Mouse (Mus musculus): ENCODE data around the gene Tnfrsf9. TPM values are rescaled to one million over a fixed set of nuclear protein-coding genes. Genes with fewer than 3 reads are reported as not detected.
"Not testable (repeated sequence)": the region's sequence is repeated elsewhere in the genome, so short reads cannot be mapped to it uniquely, and the experiment has no call there.

The Tnfrsf9 gene
- polyA plus RNA-seq, 1 experiment from 2014 or later, result 0.12 TPM

DNA sequence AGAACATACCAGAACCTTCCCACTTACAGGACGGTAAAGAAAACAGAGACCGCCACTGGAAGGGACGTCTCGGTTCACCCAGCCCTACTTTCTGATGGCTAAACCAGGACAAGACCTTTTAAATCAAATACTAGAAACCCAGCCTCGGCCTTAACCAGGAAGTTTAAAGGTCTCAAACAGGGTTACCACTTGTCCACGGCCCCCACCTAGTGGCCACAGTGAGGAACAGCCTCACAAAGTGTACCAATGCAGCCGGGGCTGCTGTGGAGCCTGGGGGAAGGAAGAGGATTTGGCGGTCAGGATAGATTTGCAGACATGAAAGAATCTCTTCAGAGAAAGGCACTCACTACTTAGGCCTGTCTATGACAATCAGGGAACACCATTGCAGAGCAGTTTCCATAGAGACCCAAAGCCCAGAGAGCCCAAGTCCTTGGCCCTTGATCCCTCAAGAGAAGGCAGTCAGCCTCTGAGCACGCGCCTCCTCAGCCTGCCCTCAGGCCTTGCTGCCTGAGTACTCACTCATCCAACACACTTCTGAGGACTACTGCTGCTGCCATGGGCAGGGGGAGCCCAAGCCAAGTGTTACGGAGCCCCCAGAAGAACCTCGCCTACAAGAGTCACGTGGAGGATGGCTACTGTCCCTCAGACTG is 15.5 kb upstream of the Tnfrsf9 start:
- Histone ChIP-seq H3K4me1 (peaks cover 33% of the 10 kb centered on the region), H3K4me2 (no peak overlapping the region), H3K36me3 (peaks cover 83% of the 10 kb centered on the region), H3K9ac (no peak overlapping the region), H3K4me3 (no peak overlapping the region), H3K9me3 (replicated peaks) (no peaks in the 10 kb centered on the region), H3K27ac (no peak overlapping the region), H3K27me3 (replicated peaks) (no peaks in the 10 kb centered on the region)
- no peak; the same call in 1 of the 2 replicates for ATAC-seq
- 63% methylated on average over 13 of the region's 13 CpGs for WGBS (ENCODE audit: insufficient replicate concordance)

- Histone ChIP-seq H3K27me3 (replicated peaks) (no peaks in the 10 kb centered on the region), H3K4me2 (no peak overlapping the region), H3K9ac (no peak overlapping the region), H3K9me3 (replicated peaks) (no peaks in the 10 kb centered on the region), H3K4me3 (no peak overlapping the region), H3K4me1 (peaks cover 23% of the 10 kb centered on the region; the same call in 1 of the 2 replicates), H3K27ac (no peak overlapping the region), H3K36me3 (peaks cover 94% of the 10 kb centered on the region)
- WGBS (ENCODE audit: insufficient replicate concordance), result 91% methylated on average over 13 of the region's 13 CpGs
- no peak for ATAC-seq
These were observed 13.9 kb upstream of the Tnfrsf9 start for GRCm38 (mm10) chr4:150900486-150900885.

- Histone ChIP-seq H3K4me1 (peaks cover 17% of the 10 kb centered on the region; the same call in 1 of the 2 replicates), H3K4me3 (no peak overlapping the region), H3K27ac (no peak overlapping the region), H3K27me3 (replicated peaks) (no peaks in the 10 kb centered on the region), H3K4me2 (no peak overlapping the region), H3K9ac (no peak overlapping the region), H3K9me3 (replicated peaks) (no peaks in the 10 kb centered on the region), H3K36me3 (peaks cover 89% of the 10 kb centered on the region)
- 47% methylated on average over 9 of the region's 9 CpGs for WGBS (ENCODE audit: insufficient replicate concordance)
- ATAC-seq, result peak; percentile 36; the same call in 1 of the 2 replicates
These were observed 12.7 kb upstream of the Tnfrsf9 start for GRCm38 (mm10) chr4:150901651-150902050.

DNA sequence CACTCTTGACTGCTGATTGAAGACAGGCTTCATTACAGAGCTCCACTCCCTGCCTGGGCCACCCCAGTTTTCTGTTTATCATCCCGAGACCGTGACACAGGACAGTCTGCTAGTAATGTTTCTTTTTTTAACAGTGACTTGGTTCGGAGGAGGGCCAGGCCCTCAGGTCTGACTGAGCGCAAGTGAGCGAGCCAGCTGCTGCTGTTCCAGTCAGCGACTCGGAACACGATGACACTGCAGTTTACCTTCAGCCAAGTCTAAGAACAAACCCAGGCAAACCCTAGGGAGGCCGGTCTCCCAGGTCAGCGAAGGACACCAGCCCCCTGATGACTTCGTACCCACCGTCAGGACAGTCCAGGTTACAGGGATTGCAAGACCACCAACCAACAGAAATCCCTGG is 12.3 kb upstream of the Tnfrsf9 start:
- ATAC-seq, result no peak; the same call in 1 of the 2 replicates
- H3K9ac ChIP-seq, result no peak overlapping the region
- WGBS (ENCODE audit: insufficient replicate concordance), result 74% methylated on average over 12 of the region's 12 CpGs

GRCm38 (mm10) chr4:150903091-150903742 is 11.1 kb upstream of the Tnfrsf9 start:
- Histone ChIP-seq H3K4me1 (peaks cover 23% of the 10 kb centered on the region), H3K27ac (no peak overlapping the region), H3K4me3 (no peak overlapping the region), H3K27me3 (replicated peaks) (no peaks in the 10 kb centered on the region), H3K36me3 (peaks cover 89% of the 10 kb centered on the region), H3K9ac (no peak overlapping the region), H3K9me3 (replicated peaks) (no peaks in the 10 kb centered on the region), H3K4me2 (no peak overlapping the region)
- 86% methylated on average over 14 of the region's 14 CpGs for whole genome bisulfite sequencing (ENCODE audit: insufficient replicate concordance)
- no peak for ATAC-seq

More for the DNA sequence above, 12.3 kb upstream of the Tnfrsf9 start:
- H3K27ac ChIP-seq, result no peak overlapping the region
- H3K36me3 ChIP-seq, result peaks cover 89% of the 10 kb centered on the region
- no peaks in the 10 kb centered on the region for H3K27me3 ChIP-seq (replicated peaks)
- H3K9me3 ChIP-seq (replicated peaks), result no peaks in the 10 kb centered on the region
- H3K4me2 ChIP-seq, result no peak overlapping the region
- no peak overlapping the region for H3K4me3 ChIP-seq
- peaks cover 17% of the 10 kb centered on the region; the same call in 1 of the 2 replicates for H3K4me1 ChIP-seq

DNA sequence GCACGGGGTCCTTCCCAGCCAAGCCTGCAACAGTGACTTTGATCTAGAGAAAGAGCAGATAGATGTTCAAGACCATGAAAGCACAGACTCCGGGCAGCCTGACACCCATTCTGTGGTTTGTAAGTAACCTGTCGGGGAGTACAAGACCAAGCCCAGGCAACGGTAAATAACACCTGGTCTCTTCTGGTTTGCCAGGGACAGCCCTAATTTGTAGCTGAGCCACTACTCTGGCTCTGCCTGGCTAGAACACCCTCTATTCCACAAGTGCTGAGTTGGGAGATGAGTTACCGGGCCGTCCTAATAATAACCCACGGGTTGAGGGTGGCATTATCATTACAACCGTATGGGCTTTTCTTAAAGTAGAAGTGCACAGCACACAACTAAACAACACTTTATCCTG is 7.3 kb upstream of the Tnfrsf9 start:
- peaks cover 52% of the 10 kb centered on the region for H3K36me3 ChIP-seq
- no peak overlapping the region for H3K9ac ChIP-seq
- no peak overlapping the region for H3K27ac ChIP-seq
- H3K9me3 ChIP-seq (replicated peaks), result no peaks in the 10 kb centered on the region
- H3K4me2 ChIP-seq, result no peak overlapping the region
- no peaks in the 10 kb centered on the region for H3K27me3 ChIP-seq (replicated peaks)
- 87% methylated on average over 8 of the region's 8 CpGs for WGBS (ENCODE audit: insufficient replicate concordance)
- H3K4me3 ChIP-seq, result no peak overlapping the region
- no peak for ATAC-seq
- H3K4me1 ChIP-seq, result peaks cover 28% of the 10 kb centered on the region

DNA sequence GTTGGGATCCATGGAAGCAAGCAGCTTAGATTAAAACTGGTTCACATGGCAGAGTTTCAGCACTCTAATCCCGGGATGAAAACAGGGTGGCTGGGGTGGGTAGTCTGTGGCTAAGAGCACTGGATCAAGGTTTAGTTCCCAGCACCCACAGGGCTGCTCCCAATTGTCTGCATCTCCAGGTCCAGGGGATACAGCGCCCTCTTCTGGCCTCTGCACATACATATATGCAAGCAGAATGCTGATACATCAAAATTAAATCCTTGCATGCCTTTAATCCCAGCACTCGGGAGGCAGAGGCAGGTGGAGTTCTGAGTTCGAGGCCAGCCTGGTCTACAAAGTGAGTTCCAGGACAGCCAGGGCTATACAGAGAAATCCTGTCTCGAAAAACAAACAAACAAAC is 5.8 kb upstream of the Tnfrsf9 start:
- Histone ChIP-seq H3K9ac (peak overlapping the region; percentile 80; the same call in 1 of the 2 replicates), H3K4me3 (peak overlapping the region; percentile 72)

GRCm38 (mm10) chr4:150909451-150910156 is 4.8 kb upstream of the Tnfrsf9 start:
- peak overlapping the region; percentile 80 for H3K9ac ChIP-seq
- H3K27me3 ChIP-seq (replicated peaks), result no peaks in the 10 kb centered on the region
- ATAC-seq, result peak; percentile 87
- H3K9me3 ChIP-seq (replicated peaks), result no peaks in the 10 kb centered on the region
- H3K27ac ChIP-seq, result peak overlapping the region; percentile 84
- 2% methylated on average over 56 of the region's 56 CpGs for WGBS (ENCODE audit: insufficient replicate concordance)
- peaks cover 43% of the 10 kb centered on the region for H3K4me1 ChIP-seq
- peak overlapping the region; percentile 83 for H3K4me2 ChIP-seq
- H3K4me3 ChIP-seq, result peak overlapping the region; percentile 72
- peaks cover 30% of the 10 kb centered on the region for H3K36me3 ChIP-seq

More for the DNA sequence above, 5.8 kb upstream of the Tnfrsf9 start:
- Histone ChIP-seq H3K36me3 (peaks cover 38% of the 10 kb centered on the region), H3K4me1 (peaks cover 39% of the 10 kb centered on the region), H3K4me2 (peak overlapping the region; percentile 83)
- H3K9me3 ChIP-seq (replicated peaks); H3K27ac ChIP-seq; ATAC-seq; H3K27me3 ChIP-seq (replicated peaks): not testable (repeated sequence)
- 59% methylated on average over 5 of the region's 5 CpGs for WGBS (ENCODE audit: insufficient replicate concordance)

DNA sequence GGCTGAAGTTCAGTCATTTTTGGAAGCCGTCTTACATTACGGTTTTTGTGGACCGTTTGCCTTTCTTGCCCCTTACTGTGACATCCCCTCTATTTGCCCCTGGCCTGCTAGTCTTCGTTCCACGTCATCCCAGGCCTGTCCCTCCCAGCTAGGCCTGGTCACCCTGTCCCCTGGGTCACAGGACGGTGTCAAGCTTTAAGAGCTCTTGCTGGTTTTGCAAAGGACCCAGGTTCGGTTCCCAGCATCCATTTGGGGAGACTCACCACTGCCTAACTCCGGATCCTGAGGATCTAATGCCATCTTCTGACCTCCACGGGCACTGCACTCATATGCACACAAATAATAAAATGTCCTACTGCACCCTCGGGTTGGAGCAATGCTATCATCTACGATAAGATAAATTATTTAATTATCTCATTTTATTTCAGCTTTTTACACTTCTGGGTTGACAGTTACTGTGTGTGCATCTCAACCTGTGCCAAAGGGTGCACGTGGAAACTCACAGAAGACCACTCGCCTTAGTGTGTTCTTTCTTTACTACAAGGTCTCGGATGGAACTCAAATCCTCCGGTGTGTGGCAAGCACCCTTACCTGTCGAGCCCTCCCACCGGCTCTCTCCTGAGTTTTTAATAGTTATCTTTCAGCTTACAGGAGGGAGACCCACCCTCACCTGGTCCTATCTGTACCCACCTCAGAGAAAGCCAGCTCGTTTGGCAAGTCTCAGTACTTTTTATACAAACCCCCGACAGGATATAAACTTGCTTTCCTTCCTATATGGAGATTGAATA is 4.0 kb upstream of the Tnfrsf9 start:
- peaks cover 24% of the 10 kb centered on the region for H3K36me3 ChIP-seq
- no peaks in the 10 kb centered on the region for H3K9me3 ChIP-seq (replicated peaks)
- no peaks in the 10 kb centered on the region for H3K27me3 ChIP-seq (replicated peaks)
- 82% methylated on average over 19 of the region's 19 CpGs for WGBS (ENCODE audit: insufficient replicate concordance)
- H3K27ac ChIP-seq, result peak overlapping the region; percentile 84
- H3K9ac ChIP-seq, result peak overlapping the region; percentile 80
- H3K4me3 ChIP-seq, result peak overlapping the region; percentile 72
- peak overlapping the region; percentile 83 for H3K4me2 ChIP-seq
- H3K4me1 ChIP-seq, result peaks cover 50% of the 10 kb centered on the region
- ATAC-seq, result no peak

DNA sequence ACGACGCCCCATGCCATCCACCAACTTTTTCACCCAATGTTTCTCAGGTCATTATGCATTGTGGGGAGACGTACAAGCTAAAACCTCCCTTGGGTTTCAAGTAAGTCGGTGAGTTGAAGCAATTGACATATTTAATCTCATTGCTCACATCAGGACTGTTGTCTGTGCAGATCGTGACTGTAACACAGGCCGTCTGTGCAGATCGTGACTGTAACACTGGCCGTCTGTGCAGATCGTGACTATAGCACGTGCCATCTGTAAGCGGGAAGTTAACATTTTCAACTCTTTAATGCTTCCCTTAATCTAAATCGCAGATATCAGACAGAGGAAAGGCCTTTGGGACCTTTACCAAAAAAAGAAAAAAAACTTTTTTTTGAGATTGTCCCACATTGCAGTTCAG is 619 bp upstream of the Tnfrsf9 start:
- no peak for ATAC-seq
- H3K27ac ChIP-seq, result peak overlapping the region; percentile 85
- H3K9ac ChIP-seq, result peak overlapping the region; percentile 83
- H3K4me1 ChIP-seq, result peaks cover 40% of the 10 kb centered on the region
- WGBS (ENCODE audit: insufficient replicate concordance), result 15% methylated on average over 12 of the region's 12 CpGs
- no peaks in the 10 kb centered on the region for H3K27me3 ChIP-seq (replicated peaks)
- H3K4me3 ChIP-seq, result peak overlapping the region; percentile 70
- peak overlapping the region; percentile 74 for H3K4me2 ChIP-seq
- H3K36me3 ChIP-seq, result no peaks in the 10 kb centered on the region
- no peaks in the 10 kb centered on the region for H3K9me3 ChIP-seq (replicated peaks)

- peak overlapping the region; percentile 74 for H3K4me2 ChIP-seq
- ATAC-seq, result no peak
- no peaks in the 10 kb centered on the region for H3K36me3 ChIP-seq
- peaks cover 30% of the 10 kb centered on the region for H3K4me1 ChIP-seq
- peak overlapping the region; percentile 83 for H3K9ac ChIP-seq
- peak overlapping the region; percentile 70 for H3K4me3 ChIP-seq
- H3K27me3 ChIP-seq (replicated peaks), result no peaks in the 10 kb centered on the region
- WGBS (ENCODE audit: insufficient replicate concordance), result 48% methylated on average over 10 of the region's 10 CpGs
- no peaks in the 10 kb centered on the region for H3K9me3 ChIP-seq (replicated peaks)
- H3K27ac ChIP-seq, result peak overlapping the region; percentile 85
These were observed 982 bp downstream of the Tnfrsf9 start for GRCm38 (mm10) chr4:150915181-150915906.

All from liver, embryonic 12.5 days (tissue).